Comparison of ENCODE assay signal across 16 mouse cellular contexts in genomic region chr6:93848942-93849790, GRCm38 (mm10).
DNase-seq lines count a peak whose midpoint lies in the region; ATAC-seq and TF ChIP-seq lines count a peak whose summit lies in the region.
"Had no signal": no experiment of that assay in that cellular context is flagged by ENCODE, and none has a peak within 500 bp of the region (broad histone marks: within the 10 kb centered on the region; RNA-seq: fewer than 3 reads in every experiment).

No protein-coding gene starts in this region.

- H3K27me3 ChIP-seq in forebrain, embryonic 11.5 days (ENCODE audit: control insufficient read depth, insufficient read depth, low read length): no peaks in the 10 kb centered on the region
- H3K27me3 ChIP-seq: CH12.LX; lung, embryonic 15.5 days had no signal

- DNase-seq in right cerebral cortex, adult 2 months (ENCODE audit: low spot score in 2 of 2): peak; percentile 16 to 20
- DNase-seq in right cerebral cortex, postnatal 14 days: no peak
- peak; percentile 59 for DNase-seq in forebrain, embryonic 11.5 days (ENCODE audit: low spot score)
- DNase-seq in mesoderm, embryonic 11.5 days (ENCODE audit: low read depth, low spot score): peak; percentile 54
- DNase-seq in left cerebral cortex, postnatal 10 days (ENCODE audit: extremely low spot score in 1 of 2, low spot score in 2 of 2): no peak
- no peak for DNase-seq in layer of hippocampus, postnatal 25 days (ENCODE audit: extremely low spot score in 1 of 2, low spot score in 1 of 2)
- no peak for DNase-seq in spleen, postnatal 14 days (ENCODE audit: low spot score in 2 of 2)
- DNase-seq: cerebellum, adult 2 months; gastrocnemius, adult 2 months; heart, postnatal 14 days; kidney, postnatal 25 days; thymus, postnatal 25 days had no signal

- TF ChIP-seq POLR2A in olfactory bulb, adult 2 months (IDR thresholded peaks at IDR 0.05; ENCODE audit: insufficient read depth, low read depth, low read length): no peak

- H3K4me3 ChIP-seq in forebrain, embryonic 11.5 days (ENCODE audit: low read depth, low read length): no peak overlapping the region
- H3K4me3 ChIP-seq in olfactory bulb, adult 2 months (ENCODE audit: insufficient read depth, low read depth, low read length): no peak overlapping the region
- H3K4me3 ChIP-seq: gastrocnemius, adult 2 months; lung, embryonic 15.5 days; myocyte had no signal

- WGBS in forebrain, embryonic 11.5 days: 38% methylated on average over 7 of the region's 7 CpGs
- 40% methylated on average over 7 of the region's 7 CpGs for WGBS in olfactory bulb, adult 2 months

- peak overlapping the region; percentile 39 for H3K9ac ChIP-seq in forebrain, embryonic 11.5 days (ENCODE audit: low read length)
- H3K9ac ChIP-seq: lung, embryonic 15.5 days had no signal

- H3K4me2 ChIP-seq in forebrain, embryonic 11.5 days (ENCODE audit: low read depth, low read length, severe bottlenecking): 0 out of 2 replicates have a peak overlapping the region, but pooled peaks have one; percentile 12
- H3K4me2 ChIP-seq: lung, embryonic 15.5 days had no signal

- ATAC-seq in forebrain, embryonic 11.5 days (replicated peaks; ENCODE audit: low FRiP score): peak; percentile 79

- no peaks in the 10 kb centered on the region for H3K9me3 ChIP-seq in forebrain, embryonic 11.5 days (ENCODE audit: control insufficient read depth, low read length)
- H3K9me3 ChIP-seq: lung, embryonic 15.5 days had no signal

- no peaks in the 10 kb centered on the region for H3K36me3 ChIP-seq in forebrain, embryonic 11.5 days (ENCODE audit: control insufficient read depth, insufficient read depth, low read length)
- H3K36me3 ChIP-seq: lung, embryonic 15.5 days had no signal

- intact Hi-C loops in left cerebral cortex, postnatal 10 days (cut with DNase I): no loop called here

- TF ChIP-seq CTCF in olfactory bulb, adult 2 months (IDR thresholded peaks at IDR 0.05; ENCODE audit: insufficient read depth, low read depth, low read length): no peak

- H3K27ac ChIP-seq in forebrain, embryonic 11.5 days (ENCODE audit: low read depth, low read length): peak overlapping the region; percentile 79
- peak overlapping the region; percentile 49 for H3K27ac ChIP-seq in olfactory bulb, adult 2 months (ENCODE audit: insufficient read depth, low read depth, low read length)
- H3K27ac ChIP-seq: gastrocnemius, adult 2 months; lung, embryonic 15.5 days had no signal

- H3K4me1 ChIP-seq in forebrain, embryonic 11.5 days (replicated peaks; ENCODE audit: control insufficient read depth, insufficient read depth, low read length): peaks cover 19% of the 10 kb centered on the region
- H3K4me1 ChIP-seq in olfactory bulb, adult 2 months (ENCODE audit: control insufficient read depth, insufficient read depth, low read length): peaks cover 17% of the 10 kb centered on the region
- H3K4me1 ChIP-seq: lung, embryonic 15.5 days had no signal

Comparison
In these comparisons a context has a peak if more than half of its experiments do, and no peak if none do; other contexts are left out.
1. DNase-seq: peak in right cerebral cortex, adult 2 months (2 of 2), forebrain, embryonic 11.5 days (single experiment) and mesoderm, embryonic 11.5 days (single experiment); none in right cerebral cortex, postnatal 14 days (single experiment), left cerebral cortex, postnatal 10 days (0 of 2), layer of hippocampus, postnatal 25 days (0 of 2) and spleen, postnatal 14 days (0 of 2).